Mouse (Mus musculus): ENCODE results near the gene Spem1.
"Not testable (repeated sequence)": the region's sequence is repeated elsewhere in the genome, so short reads cannot be mapped to it uniquely, and the experiment has no call there.

The Spem1 gene

GRCm38 (mm10) chr11:69822080-69822479 is at the start of gene Spem1:
Spem1 (minus strand) TSS chr11:69822180.
- DNase-seq, result no peak

DNA sequence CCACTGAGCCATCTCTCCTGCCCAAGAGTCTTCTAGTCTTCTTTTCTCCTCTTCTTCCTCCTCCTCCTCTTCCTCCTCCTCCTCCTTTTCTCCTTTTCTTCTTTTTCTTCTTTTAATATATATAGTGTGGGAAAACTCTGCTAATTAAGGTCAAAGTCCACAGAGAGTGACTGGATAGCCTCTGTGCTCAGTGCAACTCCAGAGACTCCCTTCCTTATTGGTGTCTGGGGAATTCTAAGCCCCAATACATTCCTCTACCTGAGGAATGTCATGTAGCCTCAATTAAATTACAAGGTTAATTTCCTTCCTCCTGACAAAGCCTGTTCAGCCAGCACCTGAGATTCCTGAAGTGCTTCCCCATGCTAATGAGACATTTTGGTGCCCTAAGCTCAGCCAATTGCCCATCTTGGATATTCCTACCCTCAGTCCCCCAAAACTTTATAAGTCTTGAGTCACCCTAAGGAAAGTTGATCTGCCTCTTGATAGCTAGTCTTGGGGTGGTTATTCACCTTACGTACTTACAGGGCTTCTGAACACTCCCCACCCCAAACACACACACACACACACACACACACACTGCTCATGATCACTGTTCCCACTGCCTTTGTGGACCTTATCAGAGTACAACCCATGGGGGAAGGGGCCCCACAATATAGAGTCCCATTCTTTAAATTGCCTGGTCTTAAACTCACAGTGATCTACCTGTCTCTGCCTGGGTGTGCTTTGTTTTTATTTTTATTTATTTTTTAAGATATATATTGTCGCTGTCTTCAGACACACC is 48.5 kb upstream of the Spem1 start:
- DNase-seq, result no peak

DNA sequence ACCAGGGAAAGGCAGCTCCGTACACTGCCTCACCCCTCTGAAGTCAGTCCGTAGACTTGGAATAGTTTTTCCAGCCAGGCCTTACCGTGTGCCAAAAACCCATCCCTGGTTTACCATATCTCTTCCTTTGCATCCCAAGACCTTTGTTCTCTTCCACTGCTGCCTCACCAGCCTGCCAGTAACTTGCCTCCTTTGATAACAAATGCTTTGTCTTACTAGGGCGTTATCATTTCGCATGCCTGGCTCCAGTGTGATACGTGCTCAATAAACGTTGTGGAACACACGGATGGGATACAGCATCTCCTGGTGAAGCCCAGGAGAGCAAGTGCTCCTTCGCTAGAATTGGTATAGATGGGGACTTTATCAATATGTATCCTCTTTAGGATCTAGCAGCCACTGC is 45.4 kb upstream of the Spem1 start:
- no peak for DNase-seq

DNA sequence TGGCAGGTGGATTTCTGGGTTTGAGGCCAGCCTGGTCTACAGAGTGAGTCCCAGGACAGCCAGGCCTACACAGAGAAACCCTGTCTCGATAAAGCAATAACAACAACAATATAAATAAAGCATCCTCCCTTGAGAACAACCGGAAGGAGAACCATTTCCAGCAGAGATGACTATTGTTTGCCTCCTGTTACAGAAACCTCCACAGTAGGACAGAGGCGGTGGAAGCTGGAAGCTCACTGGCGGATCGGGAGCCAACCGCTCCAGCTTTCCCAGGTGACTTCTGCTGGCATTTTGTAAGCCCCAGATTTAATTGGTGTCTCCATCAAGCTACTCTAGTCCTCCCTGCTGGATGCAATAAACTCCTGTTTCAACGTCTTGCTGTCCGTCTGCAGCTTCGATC is 43.6 kb upstream of the Spem1 start:
- no peak for DNase-seq

DNA sequence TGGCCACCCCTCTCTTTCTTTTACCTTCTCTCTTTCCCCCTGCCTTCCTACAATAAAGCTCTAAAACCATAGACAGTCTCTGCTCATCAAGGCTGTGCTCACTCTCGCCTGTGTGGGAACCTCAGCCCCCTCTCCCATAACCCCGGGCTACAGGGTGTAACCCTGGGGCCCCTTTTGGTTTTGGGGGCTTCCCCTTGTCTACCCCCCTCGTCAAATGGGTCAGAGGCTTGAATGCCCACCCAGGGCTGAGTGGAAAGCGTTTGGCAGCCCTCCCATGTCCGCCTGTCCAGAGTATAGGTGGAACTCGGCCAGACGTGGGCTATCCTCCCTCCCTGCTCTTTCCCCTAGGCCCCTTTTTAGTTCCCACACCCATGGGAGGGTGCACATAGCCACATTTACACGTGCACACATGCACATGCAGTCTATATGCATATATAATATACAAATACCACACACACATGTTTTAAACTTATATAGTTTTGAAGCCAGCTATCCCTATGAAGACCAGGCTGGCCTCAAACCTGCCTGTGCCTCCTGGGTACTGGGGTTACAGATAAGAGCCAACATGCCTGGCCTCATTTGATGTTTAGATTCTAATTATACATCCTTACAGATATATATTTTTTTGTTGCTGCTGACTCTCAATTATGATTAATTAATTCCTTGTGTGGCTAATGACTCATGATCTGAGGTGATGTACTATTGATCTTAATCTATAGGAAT is 42.3 kb upstream of the Spem1 start:
- DNase-seq, result no peak

- DNase-seq, result not testable (repeated sequence)
These were observed 41.7 kb upstream of the Spem1 start for GRCm38 (mm10) chr11:69863729-69864128.

GRCm38 (mm10) chr11:69858113-69858998 is 36.4 kb upstream of the Spem1 start, which contains the start of gene Tnk1:
Tnk1 (minus strand) TSS chr11:69858730.
- DNase-seq, result no peak

GRCm38 (mm10) chr11:69855347-69855746 is 33.4 kb upstream of the Spem1 start:
- DNase-seq, result peak; percentile 56 to 74

GRCm38 (mm10) chr11:69854680-69855079 is 32.7 kb upstream of the Spem1 start:
- no peak for DNase-seq

- peak in 1 of 2 experiments; percentile 15 for DNase-seq
These were observed 32.0 kb upstream of the Spem1 start for GRCm38 (mm10) chr11:69853994-69854393.

DNA sequence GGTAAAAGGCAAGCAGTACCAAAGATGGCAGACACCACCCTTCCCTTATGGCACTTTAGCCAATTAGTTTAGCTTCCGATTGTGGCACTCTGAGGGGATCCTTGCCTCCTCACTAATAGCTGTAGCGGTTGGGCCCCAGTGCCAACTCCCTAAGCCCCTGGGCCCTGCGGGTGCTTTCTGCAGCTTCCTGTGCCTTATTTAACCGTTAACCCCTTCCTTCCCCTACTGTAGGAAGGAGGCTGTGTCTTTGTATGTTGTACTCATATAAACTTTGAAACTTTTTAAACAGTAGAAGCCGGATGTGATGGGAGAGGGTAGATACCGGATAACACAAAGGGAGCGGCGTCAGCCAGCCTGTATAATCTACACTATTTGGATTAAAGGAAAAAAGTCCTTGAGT is 28.8 kb upstream of the Spem1 start:
- DNase-seq, result no peak

GRCm38 (mm10) chr11:69849884-69850283 is 27.9 kb upstream of the Spem1 start:
- no peak for DNase-seq

- DNase-seq, result no peak
These were observed 27.1 kb upstream of the Spem1 start for GRCm38 (mm10) chr11:69849128-69849527.

- peak; percentile 75 to 83 for DNase-seq
These were observed 26.0 kb upstream of the Spem1 start for GRCm38 (mm10) chr11:69848021-69848420.

DNA sequence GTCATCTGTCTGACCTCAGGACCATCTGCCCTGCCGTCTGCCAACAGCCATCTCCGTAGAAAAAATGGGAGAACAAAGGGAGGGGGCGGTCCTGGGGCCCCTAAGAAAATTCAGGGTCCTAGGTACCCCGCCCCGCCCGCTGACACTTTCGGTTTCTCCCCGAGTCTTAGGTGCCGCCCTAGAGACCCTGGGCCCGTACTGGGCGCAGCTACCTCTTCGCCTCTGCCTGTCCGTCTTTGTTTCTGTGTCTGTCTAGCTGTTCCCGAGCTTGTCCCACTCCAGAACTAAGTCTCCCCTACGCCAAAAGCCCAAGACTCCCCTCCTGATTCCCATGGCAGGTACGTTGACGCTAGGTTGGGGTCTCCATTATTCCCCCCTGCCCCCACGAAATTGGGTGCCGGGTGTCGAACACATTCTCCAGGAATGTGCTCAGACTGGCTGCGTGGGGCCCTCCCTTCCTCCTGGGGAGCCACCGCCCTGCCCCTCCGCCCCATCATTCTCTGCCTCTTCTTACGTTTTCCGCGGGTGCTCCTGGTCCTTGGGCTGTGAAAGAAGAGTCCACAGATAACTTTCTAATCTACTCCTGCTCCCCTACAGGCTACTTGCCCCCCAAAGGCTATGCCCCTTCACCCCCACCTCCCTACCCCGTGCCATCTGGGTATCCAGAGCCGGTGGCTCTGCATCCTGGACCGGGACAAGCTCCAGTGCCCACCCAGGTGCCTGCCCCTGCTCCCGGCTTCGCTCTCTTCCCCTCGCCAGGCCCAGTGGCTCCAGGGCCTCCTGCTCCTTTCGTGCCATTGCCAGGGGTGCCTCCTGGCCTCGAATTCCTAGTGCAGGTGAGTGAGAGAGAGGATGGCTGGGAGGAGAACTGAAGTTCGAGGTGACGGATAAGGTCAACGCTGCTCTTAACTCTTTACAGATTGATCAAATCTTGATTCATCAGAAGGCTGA is 25.0 kb upstream of the Spem1 start:
- no peak for DNase-seq

GRCm38 (mm10) chr11:69846198-69846680 is 24.3 kb upstream of the Spem1 start, which contains the start of gene Plscr3:
Plscr3 (plus strand) TSS chr11:69846376.
- DNase-seq, result peak; percentile 92 to 95

GRCm38 (mm10) chr11:69838714-69839104 is 16.7 kb upstream of the Spem1 start:
- DNase-seq, result no peak

GRCm38 (mm10) chr11:69837952-69838713 is 16.2 kb upstream of the Spem1 start, which contains the start of gene Tmem256:
Tmem256 (plus strand) TSS chr11:69838514.
- DNase-seq, result peak; percentile 95 to 96

GRCm38 (mm10) chr11:69837604-69837951 is 15.6 kb upstream of the Spem1 start, which contains the start of gene Nlgn2:
Nlgn2 (minus strand) TSS chr11:69837784.
- DNase-seq, result peak in 1 of 2 experiments; percentile 93

DNA sequence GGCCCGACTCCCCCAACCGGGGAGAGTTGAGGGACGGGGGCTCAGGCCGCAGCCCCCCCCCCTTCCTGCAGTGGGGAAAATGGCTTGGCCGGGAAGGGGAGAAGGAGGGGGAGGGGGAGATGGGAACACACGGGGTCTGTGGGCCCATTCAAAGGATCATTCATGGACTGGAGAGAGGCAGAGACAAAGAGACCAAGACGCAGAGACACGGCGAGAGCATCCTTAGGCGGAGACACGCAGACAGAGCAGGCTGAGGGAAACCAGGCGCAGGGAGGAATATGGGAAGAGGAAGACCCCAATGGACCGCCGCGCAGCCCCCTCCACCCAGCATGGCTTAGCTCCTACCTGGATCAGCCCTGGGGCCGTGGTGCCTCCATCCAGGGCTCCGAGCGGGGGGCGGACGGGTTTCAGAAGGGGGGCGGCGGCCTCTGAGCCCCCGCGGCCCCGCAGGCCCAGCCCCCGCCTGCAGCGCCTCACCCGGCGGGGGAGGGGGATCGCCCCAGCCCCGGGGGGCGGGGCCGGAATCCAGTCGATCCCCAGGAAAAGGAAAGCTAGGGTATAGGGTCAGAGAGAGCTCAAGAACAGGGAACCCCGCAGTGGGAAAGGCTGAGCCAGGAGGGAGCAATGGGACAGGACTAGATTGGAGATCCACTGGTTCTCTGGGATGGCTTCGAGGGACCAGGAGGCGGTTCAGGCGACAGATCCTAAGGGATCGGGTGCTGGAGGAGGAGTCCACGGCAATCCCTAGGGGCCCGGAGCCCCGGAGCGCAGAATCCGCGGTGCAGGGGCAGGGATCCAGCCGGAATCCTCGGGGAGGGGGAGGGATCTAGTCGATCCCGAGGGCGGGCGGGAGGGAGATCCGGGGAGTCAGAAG is 15.0 kb upstream of the Spem1 start:
- DNase-seq, result peak in 1 of 2 experiments; percentile 71

All from cerebellum, postnatal 25 days (tissue).